Mouse (Mus musculus) intestine, postnatal 0 days (tissue): ENCODE measurements around the gene Mfsd2a. TPM values are rescaled to one million over a fixed set of nuclear protein-coding genes. Genes with fewer than 3 reads are reported as not detected.
A peak's percentile ranks its signal among the peaks of the same experiment; 100 is the strongest.

Experiments used
- ATAC-seq: fragments of 200-750 bp; cut with Nextera tagmentation; 2 replicates; pipeline ENCODE4 v1.8.0; 2017; ENCODE audit warnings: mild to moderate bottlenecking, moderate TSS enrichment, moderate library complexity
- H3K27ac ChIP-seq: fragments of 300-500 bp; sonication (generic); 2 replicates; pipeline ENCODE4 v1.5.1; 2014; ENCODE audit warnings: mild to moderate bottlenecking, low read depth, low read length, moderate library complexity
- H3K27me3 ChIP-seq: fragments of 300-500 bp; sonication (generic); replicated peaks from 2 replicates; pipeline ENCODE4 v1.6.1; 2014; ENCODE audit warnings: low read length, mixed read lengths; ENCODE audit not compliant: control insufficient read depth, insufficient read depth
- H3K36me3 ChIP-seq: fragments of 300-500 bp; sonication (generic); 2 replicates; pipeline ENCODE4 v1.6.1; 2014; ENCODE audit warnings: mild to moderate bottlenecking, moderate library complexity; ENCODE audit not compliant: control insufficient read depth, insufficient read depth
- H3K4me1 ChIP-seq: fragments of 300-500 bp; sonication (generic); replicated peaks from 2 replicates; pipeline ENCODE4 v1.6.1; 2014; ENCODE audit warnings: antibody characterized with exemption, low read length, mixed read lengths; ENCODE audit not compliant: control insufficient read depth, insufficient read depth
- H3K4me2 ChIP-seq: fragments of 300-500 bp; sonication (generic); replicated peaks from 2 replicates; pipeline ENCODE4 v1.6.1; 2014; ENCODE audit warnings: low read depth, mild to moderate bottlenecking, moderate library complexity
- H3K4me3 ChIP-seq: fragments of 300-500 bp; sonication (generic); 2 replicates; pipeline ENCODE4 v1.5.1; 2014; ENCODE audit warnings: low read depth, low read length
- H3K9ac ChIP-seq: fragments of 300-500 bp; sonication (generic); 2 replicates; pipeline ENCODE4 v1.6.1; 2014; ENCODE audit warnings: mild to moderate bottlenecking, low read depth, low read length
- H3K9me3 ChIP-seq: fragments of 300-500 bp; sonication (generic); 2 replicates; pipeline ENCODE4 v1.6.1; 2016; ENCODE audit warnings: mixed run types; ENCODE audit not compliant: control insufficient read depth
- CTCF ChIP-seq: sonication (generic); IDR thresholded peaks from 2 replicates; pipeline ENCODE4 v1.5.1; 2016; ENCODE audit warnings: low read depth, mild to moderate bottlenecking, control low read depth, antibody characterized with exemption, moderate library complexity
- WGBS: fragments of 180-500 bp; shearing (Covaris S2); extraction: QIAGEN DNeasy Blood & Tissue Kit; methylation state at CpG from one replicate; pipeline ENCODE4 v1.1.7; 2014; 5-methylcytosine and 5-hydroxymethylcytosine counted together
- polyA plus RNA-seq: library from polyadenylated mRNA; unstranded; fragments of >200 nt; fragmentation: Nextera tagmentation; extraction: Ambion mirVana; gene quantifications from 2 replicates; pipeline ENCODE4 v1.2.1, GENCODE M21; 2015

Mfsd2a gene
- polyA plus RNA-seq, 1 experiment from 2014 or later, result 247 TPM

DNA sequence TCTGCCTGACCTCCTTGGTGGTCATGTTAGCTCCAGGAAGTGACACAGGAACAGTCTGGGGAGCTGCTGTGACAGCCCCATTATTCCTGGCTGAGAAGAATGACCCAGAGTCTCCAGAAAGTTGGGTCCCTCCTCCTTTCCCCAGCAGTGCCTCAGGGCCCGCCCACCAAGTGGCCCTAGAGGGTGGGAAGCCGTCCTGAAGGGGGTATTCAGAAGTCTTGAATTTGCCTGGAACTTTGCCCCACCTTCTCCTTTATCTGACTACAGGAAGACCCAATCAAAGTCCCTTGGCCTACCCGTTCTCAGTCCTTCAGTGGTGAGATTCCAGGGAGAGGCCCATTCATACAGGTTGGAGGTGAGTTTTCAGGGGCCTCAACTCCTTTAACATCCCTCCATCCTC, 20.9 kb upstream of the Mfsd2a start:
- WGBS, result 27% methylated on average over 3 of the region's 3 CpGs

DNA sequence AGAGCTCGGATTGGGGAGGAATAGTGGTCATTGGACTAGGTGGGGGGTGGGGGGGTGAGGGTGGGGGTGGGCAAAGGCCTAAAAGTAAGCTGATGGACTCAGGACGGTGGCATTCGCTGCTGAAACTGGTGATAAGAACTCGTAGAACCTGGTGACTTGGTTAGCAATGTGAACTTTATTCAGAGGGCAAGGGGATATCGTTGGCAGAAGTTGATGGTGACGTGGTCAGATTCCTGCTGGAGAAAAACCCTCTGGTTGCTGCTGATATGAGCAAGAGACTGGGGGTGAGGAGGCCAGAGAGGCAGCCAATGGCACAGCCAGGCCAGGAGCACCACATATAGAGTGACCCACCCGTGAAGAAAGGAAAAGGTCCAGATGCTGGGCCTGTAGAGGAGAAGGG, 20.2 kb upstream of the Mfsd2a start:
- H3K4me2 ChIP-seq, result no peak overlapping the region
- H3K9me3 ChIP-seq, result no peaks in the 10 kb centered on the region
- H3K36me3 ChIP-seq, result no peaks in the 10 kb centered on the region
- H3K9ac ChIP-seq, result no peak overlapping the region; the same call in 1 of the 2 replicates
- WGBS, result 55% methylated on average over 7 of the region's 7 CpGs
- ATAC-seq, result peak; percentile 66
- H3K4me3 ChIP-seq, result no peak overlapping the region
- peak overlapping the region; percentile 82 for H3K27ac ChIP-seq
- no peak for TF ChIP-seq CTCF
- H3K4me1 ChIP-seq, result peaks cover 7% of the 10 kb centered on the region; the same call in 1 of the 2 replicates
- H3K27me3 ChIP-seq, result peaks cover 2% of the 10 kb centered on the region; the same call in 1 of the 2 replicates

More for the DNA sequence above, 20.9 kb upstream of the Mfsd2a start:
- no peak for TF ChIP-seq CTCF
- Histone ChIP-seq H3K4me3 (no peak overlapping the region), H3K36me3 (no peaks in the 10 kb centered on the region), H3K4me1 (peaks cover 7% of the 10 kb centered on the region; the same call in 1 of the 2 replicates), H3K9ac (no peak overlapping the region; the same call in 1 of the 2 replicates), H3K9me3 (no peaks in the 10 kb centered on the region), H3K27me3 (peaks cover 2% of the 10 kb centered on the region; the same call in 1 of the 2 replicates), H3K27ac (peak overlapping the region; percentile 82), H3K4me2 (no peak overlapping the region)
- no peak for ATAC-seq

DNA sequence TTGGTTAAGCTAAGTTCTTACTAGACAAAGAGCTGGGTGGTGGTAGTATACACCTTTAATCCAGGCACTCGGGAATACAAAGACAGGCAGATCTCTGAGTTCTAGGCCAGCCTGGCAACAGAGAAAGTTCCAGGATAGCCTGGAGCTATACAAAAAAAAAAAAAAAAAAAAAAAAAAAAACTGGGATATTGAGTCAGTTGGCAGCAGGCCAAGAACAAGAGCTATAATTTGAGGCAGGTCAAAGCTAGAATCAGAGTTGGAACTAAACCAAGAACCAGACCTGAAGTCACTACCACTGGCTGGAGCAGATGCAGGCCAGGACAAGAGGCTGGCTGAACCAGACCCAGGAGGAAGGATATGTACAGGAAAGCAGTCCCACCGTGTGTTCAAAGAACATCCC, 19.7 kb upstream of the Mfsd2a start:
- peak; percentile 36; the same call in 1 of the 2 replicates for ATAC-seq

DNA sequence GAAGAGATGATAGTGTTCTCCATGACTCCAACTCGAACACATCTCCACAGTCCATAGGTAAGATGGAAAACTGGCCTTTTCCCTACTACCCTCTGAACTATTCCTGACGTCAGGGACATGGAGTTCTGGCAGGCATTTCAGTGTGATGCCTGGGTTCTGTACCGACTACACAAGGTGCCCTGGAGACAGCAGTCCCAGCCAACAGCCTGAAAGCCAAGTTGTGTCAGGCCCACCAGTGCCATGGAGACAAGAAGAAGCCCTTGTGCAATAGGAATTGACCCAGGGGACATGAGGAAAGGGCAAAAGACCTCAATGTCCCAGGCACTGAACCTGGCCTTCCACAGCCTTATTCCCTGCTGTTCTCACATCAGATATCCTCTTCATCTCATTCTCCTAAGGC, 18.8 kb upstream of the Mfsd2a start:
- H3K9ac ChIP-seq, result no peak overlapping the region
- WGBS, result 83% methylated on average over 3 of the region's 3 CpGs
- peaks cover 7% of the 10 kb centered on the region; the same call in 1 of the 2 replicates for H3K4me1 ChIP-seq
- H3K27ac ChIP-seq, result peak overlapping the region; percentile 80
- no peaks in the 10 kb centered on the region for H3K9me3 ChIP-seq
- H3K4me3 ChIP-seq, result no peak overlapping the region
- no peak for TF ChIP-seq CTCF
- peaks cover 2% of the 10 kb centered on the region; the same call in 1 of the 2 replicates for H3K27me3 ChIP-seq
- no peaks in the 10 kb centered on the region for H3K36me3 ChIP-seq
- ATAC-seq, result no peak
- H3K4me2 ChIP-seq, result no peak overlapping the region

More for the DNA sequence above, 19.7 kb upstream of the Mfsd2a start:
- no peak overlapping the region for H3K4me3 ChIP-seq
- 37% methylated on average over 2 of the region's 2 CpGs for WGBS
- peaks cover 2% of the 10 kb centered on the region; the same call in 1 of the 2 replicates for H3K27me3 ChIP-seq
- H3K9ac ChIP-seq, result no peak overlapping the region
- TF ChIP-seq CTCF, result no peak
- H3K27ac ChIP-seq, result peak overlapping the region; percentile 79
- H3K9me3 ChIP-seq, result no peaks in the 10 kb centered on the region
- no peaks in the 10 kb centered on the region for H3K36me3 ChIP-seq
- no peak overlapping the region for H3K4me2 ChIP-seq
- H3K4me1 ChIP-seq, result peaks cover 7% of the 10 kb centered on the region; the same call in 1 of the 2 replicates

DNA sequence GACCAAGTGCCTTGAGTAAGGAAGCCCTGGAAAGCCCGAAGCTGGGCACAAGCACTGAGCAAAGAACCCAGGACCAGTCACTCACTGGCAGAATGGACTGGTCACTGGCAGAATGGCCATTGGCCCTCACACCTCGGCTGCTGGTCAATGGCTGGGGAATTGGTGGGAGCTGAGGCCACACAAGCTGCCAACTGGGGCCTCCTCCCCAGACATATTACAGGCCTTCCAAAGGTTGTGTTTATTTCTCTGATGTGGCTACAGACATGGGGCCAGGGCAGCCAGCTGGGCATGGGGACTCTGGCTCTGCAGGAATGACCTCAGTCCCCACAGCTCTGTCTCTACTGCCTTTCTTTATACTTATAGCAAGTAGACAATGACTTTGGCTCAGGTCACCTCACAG, 17.9 kb upstream of the Mfsd2a start:
- no peaks in the 10 kb centered on the region for H3K36me3 ChIP-seq
- no peaks in the 10 kb centered on the region for H3K9me3 ChIP-seq
- H3K27ac ChIP-seq, result peak overlapping the region; percentile 80
- peak; percentile 52 for ATAC-seq
- H3K9ac ChIP-seq, result no peak overlapping the region
- peaks cover 7% of the 10 kb centered on the region; the same call in 1 of the 2 replicates for H3K4me1 ChIP-seq
- 61% methylated on average over 2 of the region's 2 CpGs for WGBS
- H3K4me3 ChIP-seq, result no peak overlapping the region
- TF ChIP-seq CTCF, result no peak
- H3K4me2 ChIP-seq, result no peak overlapping the region
- 0 out of 2 replicates have a peak, but pooled peaks cover 2% of the 10 kb centered on the region for H3K27me3 ChIP-seq

DNA sequence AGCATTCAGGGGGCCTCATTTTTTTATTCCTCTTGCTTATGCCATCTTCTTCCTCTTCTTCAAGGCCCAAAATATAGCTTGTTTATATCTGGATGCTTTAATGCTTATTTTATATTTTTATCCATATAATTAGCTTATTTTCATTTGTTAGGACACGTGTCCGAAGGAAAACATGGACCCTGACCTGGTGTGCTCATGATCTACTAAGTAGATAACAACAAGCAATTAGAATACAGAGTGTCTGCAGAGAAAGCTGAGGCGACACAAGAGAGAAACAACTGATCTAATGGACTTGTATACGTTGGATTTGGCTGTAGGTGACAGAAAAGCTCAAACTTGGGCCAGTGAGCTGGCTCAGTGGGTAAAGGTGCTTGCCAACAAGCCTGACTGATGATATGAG, 15.9 kb upstream of the Mfsd2a start:
- ATAC-seq, result peak; percentile 55
- H3K27ac ChIP-seq, result peak overlapping the region; percentile 80

More for the DNA sequence above, 15.9 kb upstream of the Mfsd2a start:
- no peak for TF ChIP-seq CTCF
- 36% methylated on average over 4 of the region's 4 CpGs for WGBS
- Histone ChIP-seq H3K36me3 (no peaks in the 10 kb centered on the region), H3K9me3 (no peaks in the 10 kb centered on the region), H3K9ac (no peak overlapping the region), H3K27me3 (no peaks in the 10 kb centered on the region), H3K4me2 (no peak overlapping the region), H3K4me1 (peaks cover 7% of the 10 kb centered on the region; the same call in 1 of the 2 replicates), H3K4me3 (no peak overlapping the region)
